In genomic region chr13:12502665-12503237, GRCm38 (mm10) we compare ENCODE assay signal across 10 mouse cellular contexts. TPM values are rescaled to one million over a fixed set of nuclear protein-coding genes. Genes with fewer than 3 reads are reported as not detected.
A peak's percentile ranks its signal among the peaks of the same experiment; 100 is the strongest.
DNase-seq lines count a peak whose midpoint lies in the region; ATAC-seq and TF ChIP-seq lines count a peak whose summit lies in the region.
"Had no signal": no experiment of that assay in that cellular context is flagged by ENCODE, and none has a peak within 500 bp of the region (broad histone marks: within the 10 kb centered on the region; RNA-seq: fewer than 3 reads in every experiment).

No protein-coding gene starts in this region.

- H3K27ac ChIP-seq in lung, embryonic 14.5 days (ENCODE audit: low read depth): no peak overlapping the region
- 0 out of 2 replicates have a peak overlapping the region, but pooled peaks have one; percentile 4 for H3K27ac ChIP-seq in forebrain, postnatal 0 days (ENCODE audit: low read depth, low read length)

- intact Hi-C loops in left cerebral cortex, postnatal 36 days (cut with DNase I): no loop called here

- no peaks in the 10 kb centered on the region for H3K27me3 ChIP-seq in lung, embryonic 14.5 days (ENCODE audit: insufficient read depth, low read length)
- H3K27me3 ChIP-seq in forebrain, postnatal 0 days (ENCODE audit: insufficient read depth, low read length): no peaks in the 10 kb centered on the region

- no peak overlapping the region for H3K4me3 ChIP-seq in lung, embryonic 14.5 days (ENCODE audit: low read depth, low read length)
- no peak overlapping the region for H3K4me3 ChIP-seq in forebrain, postnatal 0 days (ENCODE audit: low read depth, low read length)

- DNase-seq in lung, embryonic 14.5 days: peak; percentile 30
- DNase-seq in lung, postnatal 4 days: no peak
- DNase-seq in R1 (ENCODE audit: low read depth, low spot score): peak; percentile 8
- DNase-seq in forebrain, postnatal 0 days: no peak
- no peak for DNase-seq in right cerebral cortex, adult 2 months (ENCODE audit: low spot score in 2 of 2)
- DNase-seq in left cerebral cortex, postnatal 36 days (ENCODE audit: low spot score in 2 of 2): no peak
- no peak for DNase-seq in kidney, postnatal 14 days
- DNase-seq: kidney, adult 9 months had no signal

- no peaks in the 10 kb centered on the region for H3K9me3 ChIP-seq in lung, embryonic 14.5 days (ENCODE audit: low read depth, low read length)
- H3K9me3 ChIP-seq in forebrain, postnatal 0 days (ENCODE audit: low read length): no peaks in the 10 kb centered on the region

- H3K9ac ChIP-seq in lung, embryonic 14.5 days: no peak overlapping the region
- no peak overlapping the region for H3K9ac ChIP-seq in forebrain, postnatal 0 days

- no peaks in the 10 kb centered on the region for H3K4me1 ChIP-seq in lung, embryonic 14.5 days (ENCODE audit: insufficient read depth)
- H3K4me1 ChIP-seq in forebrain, postnatal 0 days (ENCODE audit: insufficient read depth): peaks cover 7% of the 10 kb centered on the region; the same call in 1 of the 2 replicates

- no peaks in the 10 kb centered on the region for H3K36me3 ChIP-seq in lung, embryonic 14.5 days (ENCODE audit: insufficient read depth)
- H3K36me3 ChIP-seq in forebrain, postnatal 0 days (ENCODE audit: insufficient read depth): no peaks in the 10 kb centered on the region

- ATAC-seq in lung, embryonic 14.5 days (ENCODE audit: insufficient read depth): no peak
- peak; percentile 10; the same call in 1 of the 2 replicates for ATAC-seq in forebrain, postnatal 0 days
- peak; percentile 90 for ATAC-seq in megakaryocyte-erythroid progenitor cell, adult 5-6 weeks (replicated peaks; ENCODE audit: low FRiP score, low TSS enrichment, poor library complexity, severe bottlenecking)
- ATAC-seq: lung, postnatal 0 days had no signal

- H3K4me2 ChIP-seq in lung, embryonic 14.5 days: no peak overlapping the region
- no peak overlapping the region for H3K4me2 ChIP-seq in forebrain, postnatal 0 days (ENCODE audit: low read depth)

- 24% methylated on average over 4 of the region's 4 CpGs for WGBS in lung, embryonic 14.5 days
- WGBS in forebrain, postnatal 0 days: 22% methylated on average over 4 of the region's 4 CpGs

- TF ChIP-seq CTCF in lung, embryonic 14.5 days (IDR thresholded peaks at IDR 0.05; ENCODE audit: low read depth): no peak
- TF ChIP-seq CTCF in forebrain, postnatal 0 days (IDR thresholded peaks at IDR 0.05; ENCODE audit: low read depth): no peak

RNA-seq across cellular contexts. Expression of gene Edaradd, which starts 17.5 kb away (rescaled TPM):
- polyA plus RNA-seq in lung, embryonic 14.5 days (2014; fragmentation: Nextera tagmentation; extraction: Ambion mirVana): 1.2 and 1.9 TPM in 2 replicates
- total RNA-seq in forebrain, postnatal 0 days (2014; rRNA removed): 3.0 TPM in 2 replicates
- 2.4 and 3.1 TPM in 2 replicates for polyA plus RNA-seq in forebrain, postnatal 0 days (2015; fragmentation: Nextera tagmentation; extraction: Ambion mirVana)
- 0.07 TPM in 1 of 2 replicates, not detected in the other for total RNA-seq in megakaryocyte-erythroid progenitor cell, adult 5-6 weeks (2014; fragmentation: Nextera tagmentation)
- total RNA-seq in megakaryocyte-erythroid progenitor cell, adult 5-6 weeks (2017): not detected in 2 replicates
- under 1 TPM; 0.09 to 0.10 TPM for total RNA-seq in left cerebral cortex, postnatal 36 days (2021)

RNA-seq across cellular contexts. Expression of gene Lgals8, which starts 38.0 kb away (rescaled TPM):
- polyA plus RNA-seq in lung, embryonic 14.5 days (2014; fragmentation: Nextera tagmentation; extraction: Ambion mirVana): 20.8 and 25.3 TPM in 2 replicates
- 19.2 and 20.8 TPM in 2 replicates for total RNA-seq in forebrain, postnatal 0 days (2014; rRNA removed)
- 18.0 and 20.2 TPM in 2 replicates for polyA plus RNA-seq in forebrain, postnatal 0 days (2015; fragmentation: Nextera tagmentation; extraction: Ambion mirVana)
- 23.0 and 39.7 TPM in 2 replicates for total RNA-seq in megakaryocyte-erythroid progenitor cell, adult 5-6 weeks (2014; fragmentation: Nextera tagmentation)
- 21.7 and 50.3 TPM in 2 replicates for total RNA-seq in megakaryocyte-erythroid progenitor cell, adult 5-6 weeks (2017)
- total RNA-seq in left cerebral cortex, postnatal 36 days (2021): 10 to 100 TPM; 28.7 to 31.0 TPM

Comparison
In these comparisons a context has a peak if more than half of its experiments do, and no peak if none do; other contexts are left out.
1. DNase-seq: peak in lung, embryonic 14.5 days (single experiment) and R1 (single experiment); none in lung, postnatal 4 days (0 of 2), forebrain, postnatal 0 days (single experiment), right cerebral cortex, adult 2 months (0 of 2), left cerebral cortex, postnatal 36 days (0 of 2) and kidney, postnatal 14 days (single experiment).